Mouse (Mus musculus) hindbrain, postnatal 0 days (tissue): ENCODE measurements at regions not wholly inside any gene's neighbourhood (a gene's known extent, or its start where the extent isn't known, plus 50 kb on each side); places are given as distances from the start of the nearest gene placed in this dataset.

Experiments used
- ATAC-seq: fragments of 200-750 bp; cut with Nextera tagmentation; 2 replicates; pipeline ENCODE4 v1.8.0; 2017; ENCODE audit warnings: mild to moderate bottlenecking, moderate TSS enrichment, moderate library complexity
- DNase-seq: peaks from one replicate; pipeline ENCODE4 v3.0.0-alpha.2; 2015; ENCODE audit warnings: low spot score
- H3K27ac ChIP-seq: fragments of 300-500 bp; sonication (generic); 2 replicates; pipeline ENCODE4 v1.5.1; 2014; ENCODE audit warnings: mild to moderate bottlenecking
- H3K27me3 ChIP-seq: fragments of 300-500 bp; sonication (generic); 2 replicates; pipeline ENCODE4 v1.6.1; 2014; ENCODE audit warnings: low read length, mixed read lengths; ENCODE audit not compliant: insufficient read depth
- H3K36me3 ChIP-seq: fragments of 300-500 bp; sonication (generic); 2 replicates; pipeline ENCODE4 v1.6.1; 2014; ENCODE audit warnings: low read length, mixed read lengths; ENCODE audit not compliant: insufficient read depth
- H3K4me1 ChIP-seq: fragments of 300-500 bp; sonication (generic); 2 replicates; pipeline ENCODE4 v1.6.1; 2014; ENCODE audit warnings: antibody characterized with exemption, low read length, mixed read lengths; ENCODE audit not compliant: insufficient read depth
- H3K4me2 ChIP-seq: fragments of 300-500 bp; sonication (generic); 2 replicates; pipeline ENCODE4 v1.6.1; 2014; ENCODE audit warnings: low read depth, mild to moderate bottlenecking, low read length, moderate library complexity, mixed read lengths
- H3K4me3 ChIP-seq: fragments of 300-500 bp; sonication (generic); 2 replicates; pipeline ENCODE4 v1.5.1; 2014; ENCODE audit warnings: low read length
- H3K9ac ChIP-seq: fragments of 300-500 bp; sonication (generic); replicated peaks from 2 replicates; pipeline ENCODE4 v1.6.1; 2014; ENCODE audit warnings: mild to moderate bottlenecking, low read length, moderate library complexity, mixed read lengths
- H3K9me3 ChIP-seq: fragments of 300-500 bp; sonication (generic); 2 replicates; pipeline ENCODE4 v1.6.1; 2016; ENCODE audit warnings: low read length, mixed read lengths
- CTCF ChIP-seq: IDR thresholded peaks from 2 replicates; pipeline ENCODE4 v1.5.1; 2016; ENCODE audit warnings: antibody characterized with exemption, control low read depth, low read depth
- whole genome bisulfite sequencing: fragments of 180-500 bp; shearing (Covaris S2); extraction: QIAGEN DNeasy Blood & Tissue Kit; methylation state at CpG from one replicate; pipeline ENCODE4 v1.1.7; 2014; 5-methylcytosine and 5-hydroxymethylcytosine counted together

DNA sequence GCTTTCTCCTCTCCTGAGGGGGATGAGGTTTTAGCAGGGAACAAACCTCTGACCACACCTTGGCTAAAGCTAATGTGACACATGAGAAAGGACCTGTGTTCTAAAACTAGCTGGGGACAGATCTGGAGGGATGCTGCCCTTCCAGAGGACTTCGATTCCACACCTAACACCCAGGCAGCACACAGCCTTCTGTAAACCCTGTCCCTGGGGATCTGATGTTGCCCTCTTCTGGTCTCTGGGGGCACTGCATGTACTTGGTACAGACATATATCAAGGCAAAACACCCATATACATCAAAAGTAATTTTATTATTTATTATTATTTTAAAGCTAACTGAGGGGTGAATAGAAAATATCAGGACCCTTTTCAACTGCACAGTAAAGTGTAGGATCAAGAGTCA lies 65.0 kb upstream of the Sfrp2 start:
- Histone ChIP-seq H3K4me1 (no peaks in the 10 kb centered on the region), H3K4me3 (no peak overlapping the region), H3K9me3 (no peaks in the 10 kb centered on the region), H3K9ac (no peak overlapping the region), H3K36me3 (no peaks in the 10 kb centered on the region), H3K4me2 (no peak overlapping the region), H3K27ac (no peak overlapping the region), H3K27me3 (no peaks in the 10 kb centered on the region)
- TF ChIP-seq CTCF: peak; percentile 59
- 68% methylated on average over 1 of the region's 1 CpGs for WGBS
- ATAC-seq (no peak), DNase-seq (peak; percentile 46)

DNA sequence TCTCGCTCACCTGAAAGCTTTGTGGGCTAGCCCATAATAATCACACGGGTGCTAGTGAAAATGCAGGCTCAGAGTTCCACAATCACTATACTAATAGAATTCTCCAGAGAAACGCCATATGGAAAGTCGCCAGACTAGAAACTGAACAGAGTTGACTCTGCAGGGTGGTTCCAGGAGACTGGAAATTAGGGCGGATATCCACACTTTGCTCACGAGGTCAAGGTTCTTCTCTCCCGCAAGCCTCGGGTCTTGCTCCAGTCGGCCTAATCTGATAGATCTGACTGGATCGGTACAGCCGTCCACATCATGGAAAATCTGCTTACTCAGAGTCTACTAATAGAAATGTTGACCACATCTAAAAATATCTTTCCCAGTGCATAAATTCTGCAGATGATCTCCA lies 61.6 kb upstream of the Sfrp2 start:
- no peaks in the 10 kb centered on the region for H3K27me3 ChIP-seq
- no peak overlapping the region for H3K27ac ChIP-seq
- H3K9ac ChIP-seq: no peak overlapping the region
- no peaks in the 10 kb centered on the region for H3K36me3 ChIP-seq
- TF ChIP-seq CTCF: no peak
- DNase-seq (no peak), ATAC-seq (no peak)
- WGBS: 80% methylated on average over 11 of the region's 11 CpGs
- H3K4me1 ChIP-seq: no peaks in the 10 kb centered on the region
- no peaks in the 10 kb centered on the region for H3K9me3 ChIP-seq
- no peak overlapping the region for H3K4me2 ChIP-seq
- H3K4me3 ChIP-seq: no peak overlapping the region

DNA sequence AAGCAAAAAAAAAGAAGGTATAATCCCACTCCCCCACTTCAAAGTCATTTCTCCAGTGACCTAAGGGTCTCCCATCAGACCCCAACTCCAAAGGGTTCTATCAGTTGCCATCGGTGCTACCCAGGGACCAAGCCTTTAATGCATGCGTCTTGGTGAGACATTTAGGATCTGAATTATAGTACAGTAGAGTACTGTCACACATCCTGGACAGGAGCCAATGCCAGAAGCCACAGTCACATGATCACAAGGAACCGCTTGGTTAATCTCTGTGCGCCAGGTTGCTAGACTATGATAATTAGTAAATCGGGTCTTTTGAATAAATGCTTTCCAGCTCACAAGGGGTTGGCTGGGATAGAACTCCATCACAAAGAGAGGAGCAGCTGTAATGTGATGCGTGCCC lies 60.9 kb upstream of the Sfrp2 start:
- Histone ChIP-seq H3K4me2 (no peak overlapping the region), H3K27me3 (no peaks in the 10 kb centered on the region), H3K4me3 (no peak overlapping the region), H3K27ac (no peak overlapping the region), H3K9ac (no peak overlapping the region), H3K36me3 (no peaks in the 10 kb centered on the region), H3K9me3 (no peaks in the 10 kb centered on the region), H3K4me1 (no peaks in the 10 kb centered on the region)
- DNase-seq (no peak), ATAC-seq (no peak)
- no peak for TF ChIP-seq CTCF
- 90% methylated on average over 6 of the region's 6 CpGs for WGBS

DNA sequence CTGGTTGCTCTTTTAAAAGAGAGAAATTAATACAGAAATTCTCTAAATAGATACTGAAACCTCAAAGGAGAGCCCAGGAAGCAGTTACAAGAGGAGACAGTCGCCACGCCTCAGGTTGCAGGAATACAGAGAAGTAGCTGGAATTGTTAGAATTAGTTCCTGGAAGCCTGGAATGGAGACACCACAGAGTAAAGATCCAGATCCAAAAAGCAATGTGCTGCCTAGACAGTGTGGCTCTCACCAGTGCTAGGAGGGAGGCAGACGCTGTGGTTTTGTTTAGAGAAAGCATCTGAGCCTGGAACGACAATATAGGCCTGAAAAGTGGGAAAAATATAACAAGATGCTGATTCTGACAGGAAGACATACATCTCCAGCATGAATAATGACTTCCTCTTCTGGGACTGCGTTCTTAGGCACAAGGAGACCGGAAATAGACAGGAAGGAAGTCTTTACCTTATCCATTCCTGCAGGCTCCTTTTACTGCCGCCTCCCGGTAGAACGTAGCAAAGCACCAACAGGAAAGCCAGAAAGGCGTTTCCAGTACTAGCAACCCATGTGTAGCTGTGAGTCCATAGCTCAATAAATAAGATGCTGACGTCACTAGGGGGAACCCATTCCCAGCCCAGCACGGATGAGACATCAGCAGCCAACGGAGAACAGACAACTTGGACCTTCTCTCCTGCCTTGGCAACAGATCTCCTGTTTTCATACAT lies 59.4 kb upstream of the Sfrp2 start:
- H3K27me3 ChIP-seq: no peaks in the 10 kb centered on the region
- no peak overlapping the region for H3K9ac ChIP-seq
- no peak overlapping the region for H3K27ac ChIP-seq
- H3K36me3 ChIP-seq: no peaks in the 10 kb centered on the region
- 70% methylated on average over 13 of the region's 13 CpGs for WGBS
- no peak overlapping the region for H3K4me3 ChIP-seq
- ATAC-seq: no peak
- TF ChIP-seq CTCF: no peak; the same call in 1 of the 2 replicates
- DNase-seq: no peak
- no peak overlapping the region for H3K4me2 ChIP-seq
- H3K9me3 ChIP-seq: no peaks in the 10 kb centered on the region
- H3K4me1 ChIP-seq: no peaks in the 10 kb centered on the region

GRCm38 (mm10) chr3:83707278-83707677 lies 58.8 kb upstream of the Sfrp2 start:
- H3K4me1 ChIP-seq: no peaks in the 10 kb centered on the region
- no peak overlapping the region for H3K4me3 ChIP-seq
- no peak overlapping the region for H3K27ac ChIP-seq
- no peaks in the 10 kb centered on the region for H3K27me3 ChIP-seq
- no peak overlapping the region for H3K9ac ChIP-seq
- WGBS: 81% methylated on average over 7 of the region's 7 CpGs
- H3K9me3 ChIP-seq: no peaks in the 10 kb centered on the region
- no peak for ATAC-seq
- no peak for DNase-seq
- no peak overlapping the region for H3K4me2 ChIP-seq
- H3K36me3 ChIP-seq: no peaks in the 10 kb centered on the region
- TF ChIP-seq CTCF: no peak

GRCm38 (mm10) chr3:83708973-83709372 lies 57.1 kb upstream of the Sfrp2 start:
- no peak overlapping the region for H3K27ac ChIP-seq
- H3K4me2 ChIP-seq: no peak overlapping the region
- H3K36me3 ChIP-seq: no peaks in the 10 kb centered on the region
- WGBS: 48% methylated on average over 4 of the region's 4 CpGs
- no peaks in the 10 kb centered on the region for H3K4me1 ChIP-seq
- no peak overlapping the region for H3K4me3 ChIP-seq
- ATAC-seq: peak; percentile 47; the same call in 1 of the 2 replicates
- no peak overlapping the region for H3K9ac ChIP-seq
- H3K27me3 ChIP-seq: no peaks in the 10 kb centered on the region
- no peaks in the 10 kb centered on the region for H3K9me3 ChIP-seq
- no peak for TF ChIP-seq CTCF
- DNase-seq: no peak

DNA sequence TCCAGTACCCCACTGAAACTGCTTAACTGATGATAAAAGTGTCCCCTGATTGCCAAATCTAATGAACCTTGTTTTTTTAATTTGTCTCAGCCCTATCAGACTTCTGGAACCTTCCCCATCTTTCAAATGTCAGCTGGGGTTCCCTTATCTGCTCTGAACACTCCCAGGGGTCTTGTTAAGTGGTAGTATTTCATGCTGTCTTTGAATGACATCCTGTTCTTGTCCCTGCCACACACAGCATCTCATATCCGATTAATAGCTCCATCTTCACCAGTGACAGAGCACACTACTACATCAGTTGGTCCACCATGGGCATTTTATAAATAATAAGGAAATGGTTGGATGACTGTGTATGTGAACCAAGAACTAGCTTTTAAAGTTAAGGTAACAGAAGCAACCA lies 56.6 kb upstream of the Sfrp2 start:
- Histone ChIP-seq H3K4me2 (no peak overlapping the region), H3K27me3 (no peaks in the 10 kb centered on the region), H3K27ac (no peak overlapping the region), H3K4me1 (no peaks in the 10 kb centered on the region), H3K4me3 (no peak overlapping the region), H3K9me3 (no peaks in the 10 kb centered on the region), H3K36me3 (no peaks in the 10 kb centered on the region), H3K9ac (no peak overlapping the region)
- no peak for TF ChIP-seq CTCF
- 55% methylated on average over 1 of the region's 1 CpGs for WGBS
- no peak for ATAC-seq
- DNase-seq: no peak
